Mouse (Mus musculus) c-Kit-positive CD71-positive TER-119-negative erythroid progenitor cells, embryonic 14.5 days (primary cell): ENCODE results near the gene Eftud2.

Source experiments
- DNase-seq: peaks from one replicate; pipeline ENCODE4 v3.0.0-alpha.2; 2013; ENCODE audit warnings: low read depth

The Eftud2 gene

GRCm38 (mm10) chr11:102818121-102819020 is 62.4 kb downstream of the Eftud2 start:
- DNase-seq = no peak

- DNase-seq = no peak
Measured at GRCm38 (mm10) chr11:102814881-102815280, 65.9 kb downstream of the Eftud2 start.

- no peak for DNase-seq
Measured at GRCm38 (mm10) chr11:102810721-102811485, 69.9 kb downstream of the Eftud2 start.

DNA sequence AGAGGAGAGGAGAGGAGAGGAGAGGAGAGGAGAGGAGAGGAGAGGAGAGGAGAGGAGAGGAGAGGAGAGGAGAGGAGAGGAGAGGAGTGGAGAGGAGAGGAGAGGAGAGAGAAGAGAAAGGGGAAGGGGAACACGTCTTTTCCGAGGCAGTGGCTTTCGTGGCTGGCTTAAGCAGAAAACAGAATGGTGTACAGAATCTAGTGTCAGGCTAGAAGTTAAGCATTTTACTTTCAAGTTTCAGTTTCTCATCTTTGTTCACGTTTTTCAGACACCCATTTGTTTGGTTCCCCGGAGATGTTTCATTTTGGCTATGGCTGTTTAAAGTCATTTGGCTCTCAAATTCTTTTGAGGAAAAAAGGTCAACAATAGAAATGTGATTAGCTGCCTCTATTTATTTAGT is 72.5 kb downstream of the Eftud2 start:
- no peak for DNase-seq

- DNase-seq = no peak
Measured at GRCm38 (mm10) chr11:102803453-102803852, 77.3 kb downstream of the Eftud2 start.

- no peak for DNase-seq
Measured at GRCm38 (mm10) chr11:102794157-102794556, 86.6 kb downstream of the Eftud2 start.

DNA sequence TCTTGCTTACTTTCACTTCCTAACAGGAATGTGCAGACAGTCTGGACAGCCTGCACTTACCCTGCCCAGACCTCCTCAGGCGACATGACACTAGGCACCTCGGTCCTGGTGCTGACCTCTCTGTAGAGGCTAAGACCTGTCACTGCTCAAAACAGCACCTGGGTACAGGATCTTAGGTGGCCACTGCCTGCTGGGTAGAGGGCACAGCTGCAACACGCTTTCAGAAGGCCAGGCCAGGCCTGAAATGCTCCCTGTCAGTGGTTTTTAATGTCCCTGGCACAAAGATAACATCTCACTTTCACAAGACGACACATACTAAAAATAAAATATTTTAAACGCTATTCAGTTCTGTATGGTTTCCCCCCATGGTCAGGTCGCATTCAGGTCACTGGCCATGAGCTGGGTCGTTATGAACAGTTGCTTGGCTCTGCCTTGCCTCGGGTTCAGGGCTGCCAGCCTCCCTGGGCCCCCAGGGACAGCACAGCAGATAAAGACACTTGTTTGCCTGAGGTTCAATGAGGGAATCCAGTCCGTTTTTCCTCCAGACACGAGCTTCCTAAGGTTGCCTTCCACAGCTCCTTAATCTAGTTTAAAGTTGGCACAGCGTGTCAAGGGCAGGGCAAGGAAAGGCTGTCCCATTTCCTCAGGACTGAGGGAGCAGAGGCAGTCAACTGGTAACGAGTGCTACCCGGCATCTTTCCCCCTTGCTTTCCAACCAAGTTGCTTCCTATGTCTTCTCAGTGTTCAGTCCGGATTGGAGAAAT is 88.9 kb downstream of the Eftud2 start:
- DNase-seq = no peak
